Mouse (Mus musculus): ENCODE results near the gene Clpx. TPM values are rescaled to one million over a fixed set of nuclear protein-coding genes. Genes with fewer than 3 reads are reported as not detected.

Clpx gene
- total and polyA plus RNA-seq, 2 experiments from 2014 or later: 20.6 to 40.1 TPM

DNA sequence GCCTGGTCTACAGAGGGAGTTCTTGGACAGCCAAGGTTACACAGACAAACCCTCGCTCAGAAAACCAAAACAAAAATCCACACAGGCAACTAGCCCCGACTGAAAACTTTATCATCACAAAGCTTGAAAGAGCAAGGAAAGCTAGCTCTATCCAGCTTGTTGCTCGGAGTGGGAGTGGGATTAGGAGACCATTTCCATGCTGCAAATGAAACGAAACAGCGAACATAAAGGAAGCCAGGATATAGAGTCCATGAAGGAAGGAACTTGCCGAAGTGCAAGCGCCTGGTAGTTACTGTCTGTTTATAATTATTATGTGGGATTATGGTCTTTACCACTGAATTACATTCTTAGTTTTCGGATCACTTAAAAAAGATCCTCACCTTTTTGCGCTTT is 484 bp upstream of the Clpx start:
- H3K9ac ChIP-seq (replicated peaks; ENCODE audit: low read length, poor library complexity, severe bottlenecking): peak overlapping the region; percentile 50
- no peak for TF ChIP-seq CTCF (IDR thresholded peaks at IDR 0.05)
- H3K4me3 ChIP-seq (ENCODE audit: low read depth, low read length): peak overlapping the region; percentile 96
- peak; percentile 12 for DNase-seq (ENCODE audit: low spot score)
- peak overlapping the region; percentile 48; the same call in 1 of the 2 replicates for H3K27ac ChIP-seq (ENCODE audit: low read depth, low read length)
- no peaks in the 10 kb centered on the region; the same call in 1 of the 2 replicates for H3K4me1 ChIP-seq (ENCODE audit: insufficient read depth, low read length)
- no peaks in the 10 kb centered on the region for H3K27me3 ChIP-seq (ENCODE audit: insufficient read depth, low read length)
- ATAC-seq (ENCODE audit: low FRiP score): peak; percentile 18; the same call in 1 of the 2 replicates
- H3K36me3 ChIP-seq (ENCODE audit: insufficient read depth, low read length): peaks cover 6% of the 10 kb centered on the region; the same call in 1 of the 2 replicates
- under 1% methylated on average over 9 of the region's 9 CpGs for WGBS
- peak overlapping the region; percentile 89 for H3K4me2 ChIP-seq (ENCODE audit: low read depth, low read length, poor library complexity, severe bottlenecking)
- H3K9me3 ChIP-seq (ENCODE audit: low read length): no peaks in the 10 kb centered on the region

- peak overlapping the region; percentile 89 for H3K9ac ChIP-seq (replicated peaks; ENCODE audit: low read length, poor library complexity, severe bottlenecking)
- H3K27ac ChIP-seq (ENCODE audit: low read depth, low read length): peak overlapping the region; percentile 83
- no peaks in the 10 kb centered on the region; the same call in 1 of the 2 replicates for H3K4me1 ChIP-seq (ENCODE audit: insufficient read depth, low read length)
- H3K4me2 ChIP-seq (ENCODE audit: low read depth, low read length, poor library complexity, severe bottlenecking): peak overlapping the region; percentile 89
- H3K9me3 ChIP-seq (ENCODE audit: low read length): no peaks in the 10 kb centered on the region
- H3K27me3 ChIP-seq (ENCODE audit: insufficient read depth, low read length): no peaks in the 10 kb centered on the region
- DNase-seq (ENCODE audit: low spot score): no peak
- peaks cover 6% of the 10 kb centered on the region; the same call in 1 of the 2 replicates for H3K36me3 ChIP-seq (ENCODE audit: insufficient read depth, low read length)
- peak overlapping the region; percentile 96 for H3K4me3 ChIP-seq (ENCODE audit: low read depth, low read length)
- 3% methylated on average over 28 of the region's 28 CpGs for WGBS
- ATAC-seq (ENCODE audit: low FRiP score): peak; percentile 36; the same call in 1 of the 2 replicates
- TF ChIP-seq CTCF (IDR thresholded peaks at IDR 0.05): no peak
These were observed 787 bp downstream of the Clpx start for GRCm38 (mm10) chr9:65294716-65295378.

GRCm38 (mm10) chr9:65297056-65297455 is 3.0 kb downstream of the Clpx start:
- Histone ChIP-seq H3K4me2 (ENCODE audit: low read depth, low read length, poor library complexity, severe bottlenecking) (no peak overlapping the region), H3K36me3 (ENCODE audit: insufficient read depth, low read length) (peaks cover 14% of the 10 kb centered on the region), H3K4me3 (ENCODE audit: low read depth, low read length) (no peak overlapping the region), H3K9me3 (ENCODE audit: low read length) (no peaks in the 10 kb centered on the region), H3K4me1 (ENCODE audit: insufficient read depth, low read length) (no peaks in the 10 kb centered on the region; the same call in 1 of the 2 replicates), H3K27me3 (ENCODE audit: insufficient read depth, low read length) (no peaks in the 10 kb centered on the region), H3K27ac (ENCODE audit: low read depth, low read length) (no peak overlapping the region), H3K9ac (replicated peaks; ENCODE audit: low read length, poor library complexity, severe bottlenecking) (no peak overlapping the region)
- 100% methylated on average over 2 of the region's 2 CpGs for WGBS
- no peak for TF ChIP-seq CTCF (IDR thresholded peaks at IDR 0.05)
- no peak for DNase-seq (ENCODE audit: low spot score)
- ATAC-seq (ENCODE audit: low FRiP score): no peak

DNA sequence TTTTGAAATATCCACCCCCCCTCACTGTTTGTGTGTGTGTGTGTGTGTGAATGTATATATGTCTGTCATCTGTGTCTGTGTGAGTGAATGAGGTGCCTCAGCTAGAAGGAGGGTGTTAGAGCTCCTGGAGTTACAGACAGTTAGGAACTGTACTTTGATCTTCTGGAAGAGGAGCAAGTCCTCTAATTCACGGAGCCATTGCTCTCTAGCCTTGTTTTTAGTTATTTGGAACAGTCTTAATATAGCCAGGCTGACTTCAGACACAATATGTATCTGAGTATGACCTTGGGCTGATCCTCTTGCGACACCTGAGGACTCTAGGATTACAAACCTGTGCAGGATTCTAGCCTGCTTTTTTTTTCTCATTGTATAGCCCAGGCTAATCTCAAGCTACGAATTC is 4.7 kb downstream of the Clpx start:
- Histone ChIP-seq H3K4me3 (ENCODE audit: low read depth, low read length) (no peak overlapping the region), H3K4me1 (ENCODE audit: insufficient read depth, low read length) (no peaks in the 10 kb centered on the region; the same call in 1 of the 2 replicates), H3K36me3 (ENCODE audit: insufficient read depth, low read length) (peaks cover 26% of the 10 kb centered on the region), H3K9ac (replicated peaks; ENCODE audit: low read length, poor library complexity, severe bottlenecking) (no peak overlapping the region), H3K27ac (ENCODE audit: low read depth, low read length) (no peak overlapping the region), H3K27me3 (ENCODE audit: insufficient read depth, low read length) (no peaks in the 10 kb centered on the region), H3K9me3 (ENCODE audit: low read length) (no peaks in the 10 kb centered on the region), H3K4me2 (ENCODE audit: low read depth, low read length, poor library complexity, severe bottlenecking) (no peak overlapping the region)
- ATAC-seq (ENCODE audit: low FRiP score): no peak
- 93% methylated on average over 3 of the region's 3 CpGs for WGBS
- TF ChIP-seq CTCF (IDR thresholded peaks at IDR 0.05): no peak
- DNase-seq (ENCODE audit: low spot score): no peak

DNA sequence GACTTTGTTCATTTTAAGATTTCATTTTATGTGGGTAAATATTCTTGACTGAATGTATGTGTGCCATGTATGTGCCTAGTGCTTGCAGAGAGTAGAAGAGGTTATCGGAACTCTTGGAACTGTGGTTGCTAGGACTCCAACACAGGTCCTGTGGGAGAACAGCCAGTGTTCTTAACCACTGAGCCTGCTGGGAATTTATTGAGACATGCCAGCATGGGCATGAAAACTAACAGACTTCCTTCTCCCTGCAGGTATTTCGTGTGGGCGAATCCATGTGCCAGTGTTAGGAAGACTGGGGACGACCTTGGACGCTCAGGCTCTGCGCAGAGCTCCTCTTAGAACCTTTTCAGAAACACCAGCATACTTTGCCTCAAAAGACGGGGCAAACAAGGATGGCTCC is 5.6 kb downstream of the Clpx start:
- no peak overlapping the region for H3K27ac ChIP-seq (ENCODE audit: low read depth, low read length)
- H3K9ac ChIP-seq (replicated peaks; ENCODE audit: low read length, poor library complexity, severe bottlenecking): no peak overlapping the region
- no peak overlapping the region for H3K4me2 ChIP-seq (ENCODE audit: low read depth, low read length, poor library complexity, severe bottlenecking)
- DNase-seq (ENCODE audit: low spot score): no peak
- H3K9me3 ChIP-seq (ENCODE audit: low read length): no peaks in the 10 kb centered on the region
- H3K36me3 ChIP-seq (ENCODE audit: insufficient read depth, low read length): peaks cover 31% of the 10 kb centered on the region
- no peaks in the 10 kb centered on the region; the same call in 1 of the 2 replicates for H3K4me1 ChIP-seq (ENCODE audit: insufficient read depth, low read length)
- H3K4me3 ChIP-seq (ENCODE audit: low read depth, low read length): no peak overlapping the region
- WGBS: 96% methylated on average over 7 of the region's 7 CpGs
- TF ChIP-seq CTCF (IDR thresholded peaks at IDR 0.05): no peak
- no peaks in the 10 kb centered on the region for H3K27me3 ChIP-seq (ENCODE audit: insufficient read depth, low read length)
- no peak for ATAC-seq (ENCODE audit: low FRiP score)

DNA sequence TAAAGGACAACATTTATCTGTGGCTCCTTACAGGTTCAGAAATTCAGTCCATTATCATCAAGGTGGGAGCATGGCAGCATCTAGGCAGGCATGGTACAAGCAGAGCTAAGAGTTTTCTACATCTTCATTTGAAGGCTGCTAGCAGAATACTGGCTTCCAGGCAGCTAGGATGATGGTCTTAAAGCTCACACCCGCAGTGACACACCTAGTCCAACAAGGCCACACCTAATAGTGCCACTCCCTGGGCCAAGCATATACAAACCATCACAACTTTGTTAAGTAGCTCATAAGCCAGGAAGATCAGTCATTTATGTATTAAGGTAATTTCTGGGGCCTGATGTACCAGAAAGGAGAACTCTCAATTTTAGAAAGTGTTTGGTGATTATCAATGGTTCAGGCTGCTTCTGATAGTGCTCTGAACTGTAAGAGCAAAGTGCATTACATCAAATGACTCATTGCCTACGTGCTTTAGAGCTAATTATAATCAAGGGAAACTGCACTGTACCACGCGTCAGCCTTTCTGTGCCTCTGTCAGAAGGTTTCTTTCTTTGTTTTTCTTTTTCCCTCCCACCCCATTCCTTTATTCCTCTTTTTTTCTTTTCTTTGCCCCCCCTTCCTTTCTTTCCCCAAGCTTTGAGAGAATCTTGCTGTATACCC is 8.4 kb downstream of the Clpx start:
- H3K9ac ChIP-seq (replicated peaks; ENCODE audit: low read length, poor library complexity, severe bottlenecking): no peak overlapping the region
- 95% methylated on average over 4 of the region's 4 CpGs for WGBS

More for the DNA sequence above, 8.4 kb downstream of the Clpx start:
- no peak for TF ChIP-seq CTCF (IDR thresholded peaks at IDR 0.05)
- H3K4me2 ChIP-seq (ENCODE audit: low read depth, low read length, poor library complexity, severe bottlenecking): no peak overlapping the region
- no peak for DNase-seq (ENCODE audit: low spot score)
- no peaks in the 10 kb centered on the region for H3K9me3 ChIP-seq (ENCODE audit: low read length)
- no peaks in the 10 kb centered on the region for H3K27me3 ChIP-seq (ENCODE audit: insufficient read depth, low read length)
- H3K4me3 ChIP-seq (ENCODE audit: low read depth, low read length): no peak overlapping the region
- H3K36me3 ChIP-seq (ENCODE audit: insufficient read depth, low read length): peaks cover 34% of the 10 kb centered on the region
- H3K27ac ChIP-seq (ENCODE audit: low read depth, low read length): no peak overlapping the region
- H3K4me1 ChIP-seq (ENCODE audit: insufficient read depth, low read length): no peaks in the 10 kb centered on the region
- no peak for ATAC-seq (ENCODE audit: low FRiP score)
